Mouse (Mus musculus): Measurements from ENCODE around the gene Cadm1.

Gene Cadm1

DNA sequence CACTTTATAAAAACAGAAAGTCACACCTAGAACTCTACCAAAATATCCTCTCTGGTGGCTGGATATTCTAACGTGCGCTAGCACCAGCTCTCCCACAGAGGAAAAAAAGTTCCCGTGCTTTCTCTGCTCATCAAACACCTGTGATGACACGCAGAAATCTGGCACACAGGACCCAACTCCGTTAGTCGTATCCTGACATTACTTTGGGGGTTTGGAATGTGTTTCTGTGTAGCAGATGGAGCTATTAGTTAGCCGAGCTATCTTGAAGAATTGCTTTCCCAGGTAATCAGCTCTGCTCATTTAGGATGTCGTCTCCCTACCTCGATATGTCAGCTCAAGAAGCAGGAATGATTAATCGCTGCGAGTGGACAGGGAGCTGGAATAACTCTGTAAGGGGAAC is 80.3 kb downstream of the Cadm1 start:
- DNase-seq = no peak

DNA sequence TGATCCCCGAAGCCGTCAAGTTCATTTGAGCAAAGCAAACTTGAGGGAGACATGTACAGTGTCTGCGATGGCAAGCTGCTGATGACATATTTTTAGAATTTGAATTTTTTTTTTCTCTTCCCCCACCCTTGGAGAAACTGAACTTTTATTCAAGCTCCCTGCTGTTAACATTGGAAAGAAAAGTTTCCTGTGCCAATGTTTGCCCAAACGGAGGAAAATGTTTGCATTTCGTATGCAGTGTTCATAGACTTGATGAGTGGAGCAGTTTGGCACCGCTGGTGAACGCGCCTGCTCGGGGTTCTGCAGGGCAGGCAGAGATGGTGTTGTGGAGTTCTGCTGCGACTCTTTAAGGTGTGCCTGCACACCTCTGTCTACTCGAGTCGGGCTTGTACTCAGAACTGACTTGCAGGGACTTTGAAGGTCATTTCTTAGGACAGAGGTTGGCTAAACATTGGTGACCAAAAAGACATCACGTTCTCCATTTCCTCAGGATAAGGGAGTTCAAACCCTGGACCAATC is 83.0 kb downstream of the Cadm1 start:
- no peak for DNase-seq

DNA sequence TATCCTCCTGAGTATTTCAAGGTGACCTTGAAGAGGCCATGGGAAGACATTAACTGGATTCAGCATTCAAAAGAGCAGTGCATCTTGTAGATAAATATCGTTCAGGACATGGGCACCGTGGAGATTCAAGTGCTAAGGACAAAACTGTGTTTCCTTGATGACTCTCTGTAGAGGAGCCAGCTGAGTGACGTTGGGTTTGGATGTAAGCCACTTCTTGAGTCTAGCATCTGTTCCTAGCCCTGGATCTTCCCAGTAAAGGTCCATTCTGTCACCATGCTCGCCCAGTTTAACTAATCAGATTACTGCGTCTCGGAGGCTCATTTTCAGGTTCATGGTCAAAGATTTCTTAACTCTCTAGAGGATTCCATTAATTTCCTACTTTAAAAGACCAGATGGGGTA is 85.1 kb downstream of the Cadm1 start:
- no peak for DNase-seq

DNA sequence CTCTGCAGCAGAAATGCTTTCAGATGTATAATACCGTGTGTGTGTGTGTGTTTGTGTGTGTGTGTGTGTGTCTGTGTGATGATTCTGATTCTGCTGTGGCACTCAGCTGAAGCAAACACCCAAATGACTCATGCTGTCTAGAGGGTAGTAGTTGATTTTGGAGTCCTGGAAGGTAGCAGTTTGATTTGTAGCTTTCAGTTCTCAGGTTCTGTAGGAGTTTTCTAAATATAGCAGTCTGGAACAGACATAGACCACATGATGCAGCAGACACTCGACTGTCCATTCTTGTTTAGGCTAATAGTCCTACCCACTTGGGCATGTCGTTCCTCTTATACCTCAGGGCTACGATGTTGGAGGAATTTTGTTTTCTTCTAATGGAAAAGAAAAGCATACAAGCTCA is 86.4 kb downstream of the Cadm1 start:
- no peak for DNase-seq

DNA sequence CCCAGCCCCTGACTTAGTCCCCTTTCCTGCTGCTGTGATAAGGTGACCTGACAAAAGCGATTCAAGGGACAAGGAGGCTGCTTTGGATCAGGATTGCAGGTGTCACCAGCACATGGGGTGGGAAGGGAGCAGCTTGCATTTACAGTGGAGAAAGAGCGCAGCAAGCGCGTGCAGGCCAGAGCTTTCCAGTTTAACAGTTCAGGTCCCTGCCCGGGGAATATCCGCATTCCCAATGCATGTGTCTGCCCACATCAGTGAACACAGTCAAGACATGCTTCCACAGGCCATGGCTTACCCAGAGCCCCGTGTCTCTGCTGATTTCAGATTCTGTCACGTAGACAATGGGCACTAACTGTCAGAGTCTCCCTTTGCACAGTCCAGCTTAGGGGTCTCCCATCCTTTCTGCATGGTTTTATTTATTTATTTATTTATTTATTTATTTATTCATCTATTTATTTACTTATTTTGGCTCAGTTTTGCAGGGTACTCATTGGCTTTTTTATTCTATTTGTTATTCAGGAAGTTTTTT is 89.6 kb downstream of the Cadm1 start:
- no peak for DNase-seq

DNA sequence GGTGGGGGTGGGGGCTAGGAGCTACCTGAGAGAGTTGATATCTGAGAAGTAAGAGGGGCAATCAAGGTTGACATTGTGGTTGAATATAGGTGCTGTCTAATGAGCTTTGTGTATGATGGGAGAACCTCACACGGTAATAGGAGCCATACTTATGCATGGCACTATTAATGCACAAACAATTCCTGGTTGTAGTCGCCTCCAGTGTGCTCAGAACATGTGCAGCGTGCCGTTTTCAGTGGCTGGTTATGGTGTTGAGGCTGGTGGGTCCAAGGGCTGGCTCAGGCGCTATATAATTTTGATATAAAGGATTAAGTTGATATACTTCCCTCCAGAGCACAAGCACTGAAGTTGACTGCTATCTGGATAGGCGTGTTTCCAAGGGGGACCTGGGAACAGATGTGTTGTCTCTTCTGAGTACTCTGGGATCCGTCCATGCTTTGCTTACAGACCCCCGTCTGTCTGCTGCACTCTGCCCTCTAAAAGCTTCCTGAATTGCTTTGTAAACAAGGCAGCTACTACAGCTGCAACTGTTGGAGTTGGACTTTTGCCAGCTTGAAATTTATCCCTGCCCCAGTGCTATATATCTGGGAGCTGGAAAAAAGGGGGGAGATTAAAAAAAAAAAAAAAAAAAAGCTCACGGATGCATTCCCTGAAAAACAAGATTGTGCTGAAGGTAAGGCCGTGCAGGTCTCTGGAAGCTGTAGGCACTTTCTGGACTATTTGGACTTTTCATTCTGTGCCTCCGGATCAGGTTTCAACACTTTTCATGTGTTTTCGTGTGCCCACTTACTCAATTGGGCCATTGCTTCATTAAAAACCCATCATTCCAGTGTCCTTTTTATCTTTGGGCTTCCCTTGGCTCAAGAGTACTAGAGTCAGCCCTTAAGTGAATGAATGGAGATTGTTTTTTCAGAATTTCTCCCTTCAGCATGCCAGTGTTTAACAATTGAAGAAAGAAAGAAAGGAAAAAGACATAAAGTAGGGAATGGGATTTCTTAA is 93.8 kb downstream of the Cadm1 start:
- DNase-seq = no peak

DNA sequence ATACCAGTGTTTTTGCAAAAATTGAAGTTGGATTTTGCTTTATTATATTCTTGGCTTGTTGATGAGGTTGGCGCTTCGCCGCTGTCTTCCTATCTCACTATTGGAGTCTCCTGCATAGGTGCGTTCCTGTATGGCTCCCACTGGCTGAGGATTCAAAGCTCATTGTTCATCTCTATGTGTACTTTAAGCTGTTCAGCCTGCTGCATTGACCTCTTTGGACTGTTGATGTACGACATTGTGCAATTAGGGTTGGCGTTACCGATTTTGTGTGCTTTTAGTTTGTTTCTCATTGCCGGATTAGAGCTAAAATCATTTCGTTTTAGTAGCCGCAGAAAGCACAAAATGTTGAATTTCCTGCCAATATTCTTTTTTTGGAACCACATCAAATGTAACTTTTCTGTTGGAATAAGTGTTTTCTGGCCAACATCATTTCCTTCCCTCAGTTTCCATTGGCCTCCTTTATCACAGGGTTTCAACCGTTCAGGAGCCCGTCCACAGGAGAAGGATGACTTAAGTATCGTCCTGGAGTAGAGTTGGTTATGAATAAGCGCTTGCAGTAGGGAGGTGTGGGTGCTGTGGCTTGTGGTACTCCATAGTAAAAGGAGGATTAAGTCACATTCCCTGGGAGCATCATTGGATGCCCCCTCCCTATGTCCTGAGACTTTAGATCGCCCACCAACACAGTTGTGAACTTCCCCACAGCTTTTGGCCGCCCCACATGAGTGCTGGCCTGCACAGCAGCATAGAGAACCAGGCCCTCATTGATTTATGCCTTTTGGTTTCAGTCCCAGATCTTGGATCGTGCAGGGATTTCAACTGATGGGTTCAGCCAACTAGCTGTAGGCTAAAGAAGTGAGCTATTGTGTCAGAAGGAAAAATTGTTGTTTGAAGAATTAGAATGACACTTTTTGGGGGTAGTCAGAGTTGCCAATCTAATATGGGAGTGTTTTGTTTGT is 94.9 kb downstream of the Cadm1 start:
- DNase-seq = no peak

DNA sequence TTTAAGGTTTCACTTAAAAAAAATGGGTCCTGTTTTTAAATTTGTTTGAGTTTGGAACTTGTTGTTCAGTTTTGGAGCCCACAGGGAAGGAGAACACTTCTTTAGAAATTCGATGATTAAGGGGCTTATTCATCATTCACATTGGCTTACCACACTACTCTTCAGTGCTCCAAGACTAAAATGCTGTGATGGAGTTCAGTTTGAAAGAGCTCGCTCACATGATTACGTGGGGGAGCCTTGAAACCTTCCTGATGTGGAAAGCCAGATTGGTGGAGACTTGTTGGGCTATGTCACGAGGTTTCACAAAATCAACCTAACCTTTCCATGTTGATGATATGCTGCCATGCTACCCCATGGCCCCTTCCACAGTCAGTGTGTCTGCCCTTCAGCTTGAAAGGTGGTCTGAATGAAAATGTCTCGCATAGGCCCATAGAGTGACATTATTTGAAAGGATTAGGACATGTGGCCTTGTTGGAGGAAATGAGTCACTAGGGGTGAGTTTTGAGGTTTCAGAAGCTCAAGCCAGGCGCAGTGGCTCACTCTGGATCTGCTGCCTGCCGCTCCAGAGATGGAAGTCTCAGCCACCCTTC is 95.7 kb downstream of the Cadm1 start:
- DNase-seq = no peak

DNA sequence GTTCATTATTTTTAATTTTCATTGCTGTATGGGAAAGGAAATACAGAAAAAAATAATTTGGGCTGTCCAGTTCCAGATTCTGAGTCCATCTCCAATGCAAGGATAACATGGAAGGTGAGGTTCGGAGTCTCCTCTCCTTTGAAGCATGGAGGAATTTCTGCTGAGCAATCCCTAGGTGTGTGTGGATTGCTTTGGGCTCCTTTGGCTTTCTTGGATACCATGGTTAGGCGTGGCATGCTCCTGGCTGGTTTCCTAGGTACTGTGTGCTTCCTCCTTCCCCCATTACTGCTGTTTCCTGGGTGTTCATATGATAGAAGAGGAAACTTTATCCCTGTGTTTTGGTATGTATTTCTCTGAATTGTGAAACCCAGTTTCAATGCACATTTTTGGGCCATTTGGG is 98.0 kb downstream of the Cadm1 start:
- DNase-seq = no peak

DNA sequence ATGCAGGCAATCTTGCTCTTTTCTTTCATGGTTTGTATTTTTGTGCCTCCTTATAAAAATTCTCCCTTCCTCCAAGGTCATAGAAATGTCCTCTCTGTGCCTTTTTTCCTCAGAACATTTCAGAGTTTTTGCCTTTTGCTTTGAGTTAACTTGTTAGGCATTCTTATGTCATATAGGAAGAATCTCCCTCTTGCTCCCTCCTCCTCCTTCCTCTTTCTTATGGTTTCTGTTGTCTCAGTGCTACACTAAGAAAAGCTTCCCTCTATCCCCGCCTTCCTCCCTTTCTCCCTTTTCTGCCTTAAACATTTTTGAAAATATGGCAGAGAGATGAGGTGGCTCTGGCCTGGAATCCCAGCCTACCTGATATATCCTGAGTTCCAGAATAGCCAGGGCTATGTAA is 98.6 kb downstream of the Cadm1 start:
- no peak for DNase-seq

DNA sequence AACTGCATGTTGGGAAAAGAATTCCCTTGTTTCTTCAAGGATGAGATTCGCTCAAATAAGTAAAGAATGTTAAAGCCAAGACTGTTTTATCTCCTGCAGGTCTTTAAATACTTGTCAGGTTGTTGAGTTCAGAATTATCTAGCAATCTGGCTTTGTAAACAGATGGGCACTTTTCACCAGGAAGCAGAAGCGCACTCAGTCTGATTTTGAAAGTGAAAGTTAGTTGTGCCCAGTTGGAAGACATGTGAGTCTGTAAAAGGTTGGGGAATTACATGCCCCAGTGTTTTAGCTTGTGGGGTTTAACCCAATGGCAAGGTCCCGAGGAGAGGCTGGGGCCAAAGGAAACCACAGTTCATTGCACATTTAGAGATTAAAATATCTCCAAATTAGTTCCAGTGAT is 104.7 kb downstream of the Cadm1 start:
- no peak for DNase-seq

DNA sequence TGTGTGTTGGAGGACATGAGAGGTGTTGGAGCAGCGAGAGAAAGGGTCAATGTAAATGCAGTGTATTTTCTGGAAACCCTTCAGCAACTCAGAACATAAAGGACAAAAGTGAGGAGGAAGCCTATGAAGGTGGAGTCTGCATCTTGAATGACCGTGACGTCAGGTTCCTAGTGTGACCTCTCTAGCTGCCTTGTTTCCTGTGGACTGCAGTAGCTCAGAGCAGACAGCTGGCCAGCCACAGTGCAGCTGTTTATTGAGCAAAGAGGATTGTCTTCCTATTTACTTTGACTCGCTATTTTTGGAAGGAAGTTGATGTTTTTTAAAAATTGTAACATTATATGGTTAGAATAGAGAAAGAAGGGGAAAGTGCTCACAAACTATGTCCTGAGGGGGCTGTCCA is 112.7 kb downstream of the Cadm1 start:
- no peak for DNase-seq

DNA sequence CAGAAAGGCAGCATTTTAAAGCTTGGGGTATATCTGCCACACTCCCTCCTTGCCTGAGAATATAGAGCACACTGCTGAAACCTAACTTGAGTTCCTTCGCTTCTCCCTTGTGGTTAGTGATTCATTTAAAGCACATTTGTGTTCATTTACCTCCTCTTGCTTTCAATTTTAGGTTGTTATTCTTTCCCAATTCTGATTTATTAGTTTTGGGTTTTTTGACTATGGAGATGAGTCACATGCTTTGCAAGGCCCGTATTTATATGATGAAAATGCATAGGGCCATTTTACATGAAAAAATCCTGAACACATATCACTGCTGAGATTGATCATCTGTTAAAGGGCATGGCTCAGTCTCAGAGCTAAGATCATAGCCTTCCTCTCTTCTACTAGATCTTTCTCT is 115.1 kb downstream of the Cadm1 start:
- no peak for DNase-seq

DNA sequence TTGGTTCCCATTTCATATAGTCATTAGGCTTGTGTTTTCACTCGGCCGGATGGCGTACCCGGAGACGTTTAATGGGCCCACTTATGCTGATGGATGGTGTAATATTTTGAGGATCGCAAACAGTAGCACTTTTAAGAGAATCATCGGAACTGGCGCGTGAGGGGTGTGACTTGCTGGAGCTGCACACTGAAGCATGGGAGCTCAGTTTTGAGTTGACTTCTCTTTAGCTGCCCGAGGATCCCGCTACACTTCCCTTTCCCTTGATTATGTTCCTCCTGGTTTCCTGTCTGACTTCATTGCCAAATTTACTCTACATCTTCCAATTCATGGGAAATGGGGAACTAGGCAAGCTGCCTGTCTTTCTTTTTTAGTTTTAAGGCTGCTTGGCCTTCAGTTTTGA is 121.5 kb downstream of the Cadm1 start:
- DNase-seq = no peak

DNA sequence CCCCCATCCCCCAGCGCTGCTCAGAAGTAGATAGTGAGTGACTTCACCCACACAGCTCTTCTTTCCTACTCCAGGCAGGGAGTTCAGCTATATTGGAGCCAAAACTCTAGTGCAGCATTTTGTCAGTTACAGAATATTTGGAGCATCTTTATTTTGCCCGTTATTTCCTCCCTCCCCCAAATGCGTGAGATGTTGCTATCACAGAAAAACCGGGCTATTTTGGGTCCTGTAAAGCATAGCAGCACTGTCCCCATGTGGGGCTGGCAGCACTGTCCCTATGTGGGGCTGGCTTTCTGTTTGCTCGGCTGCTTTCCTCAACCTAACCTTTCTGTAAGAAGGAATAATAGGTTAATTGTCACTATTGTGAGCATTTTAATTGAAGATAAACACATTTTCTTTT is 122.2 kb downstream of the Cadm1 start:
- DNase-seq = no peak

DNA sequence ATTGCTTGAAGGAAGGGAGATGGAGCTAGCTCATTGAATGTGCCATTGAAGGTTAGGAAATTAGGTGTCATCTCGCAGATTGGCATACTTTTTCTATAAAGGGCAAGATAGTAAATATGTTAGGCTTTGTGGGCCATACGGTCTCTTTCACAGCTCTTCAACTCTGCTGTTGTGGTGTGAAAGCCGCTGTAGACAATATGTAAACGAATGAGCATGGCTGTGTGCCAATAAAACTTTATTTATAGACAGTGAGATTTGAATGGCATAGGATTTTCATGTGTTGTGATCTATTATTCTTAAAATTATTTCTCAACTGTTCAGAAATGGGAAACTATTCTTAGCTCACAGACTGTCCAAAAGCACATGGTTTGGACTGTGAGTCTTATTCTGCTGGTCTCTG is 123.0 kb downstream of the Cadm1 start:
- DNase-seq = no peak

DNA sequence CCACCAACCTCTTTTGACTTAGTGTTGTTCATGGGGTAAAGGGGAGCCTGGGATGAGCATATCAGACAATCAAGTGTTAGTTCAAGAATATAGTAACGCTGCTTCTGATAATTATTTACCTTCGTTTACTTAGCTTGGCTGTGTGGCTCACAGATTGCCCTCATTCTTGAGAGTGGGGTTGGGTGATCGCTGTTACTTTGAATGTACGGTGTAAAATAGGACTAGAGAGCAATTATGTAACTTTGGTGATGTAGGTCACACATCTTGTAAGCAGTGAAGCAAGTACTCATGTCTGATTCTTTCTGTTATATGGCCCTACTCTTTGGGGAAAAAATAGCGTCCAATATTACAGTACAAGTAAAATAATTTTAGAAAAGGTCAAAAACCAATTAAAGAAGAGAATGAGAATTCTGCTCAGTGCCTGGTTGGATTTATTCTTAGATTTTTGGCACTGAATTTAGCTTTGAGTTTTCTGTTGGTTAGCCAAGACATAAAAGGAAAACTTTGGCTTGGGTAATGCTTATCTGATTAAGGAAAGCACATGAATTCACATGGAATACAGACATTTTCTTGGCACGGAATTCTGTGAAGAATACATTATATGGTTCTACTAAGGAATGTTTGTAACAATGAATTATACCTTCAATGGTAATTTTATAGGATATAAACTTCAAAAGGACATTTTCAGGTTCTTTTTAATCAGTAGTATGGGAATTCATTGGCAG is 129.6 kb downstream of the Cadm1 start:
- DNase-seq = no peak

DNA sequence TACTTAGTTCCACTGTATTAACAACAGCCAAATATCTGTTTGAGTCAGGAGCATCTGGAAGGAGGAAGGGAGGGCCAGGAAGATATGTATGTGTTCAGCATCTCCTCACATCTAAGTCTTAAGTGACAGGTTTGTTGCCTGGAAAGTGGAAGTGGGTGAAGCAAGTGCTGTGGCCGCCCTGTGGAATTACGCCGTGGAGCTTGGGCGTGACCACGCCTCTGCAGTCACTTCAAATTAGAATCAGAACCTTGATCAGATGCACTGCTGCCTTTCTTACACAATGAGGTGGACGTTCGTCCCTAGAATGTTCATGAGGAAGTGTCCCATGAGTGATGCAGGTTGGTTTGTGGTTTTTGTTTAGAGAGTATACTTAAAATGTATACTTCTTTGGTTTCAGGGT is 131.6 kb downstream of the Cadm1 start:
- DNase-seq = no peak

DNA sequence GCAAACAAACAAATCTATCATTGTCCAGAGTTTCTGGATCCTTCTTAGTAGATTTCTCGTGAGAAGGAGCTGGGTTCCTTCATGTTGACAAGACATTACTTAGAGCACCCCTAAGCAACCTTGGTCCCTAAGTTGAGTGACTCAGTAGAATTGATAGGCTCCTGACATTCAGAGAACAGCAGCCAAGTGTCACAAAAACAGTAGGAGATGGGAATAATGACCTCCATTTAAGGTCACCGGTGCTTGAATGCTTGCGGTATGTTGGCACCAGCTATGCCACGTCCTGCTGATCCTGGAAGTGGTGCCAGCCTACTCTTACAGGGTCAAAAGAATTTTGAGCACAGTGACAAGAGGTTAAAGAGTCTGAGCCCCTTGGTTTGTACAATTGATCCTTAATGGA is 139.2 kb downstream of the Cadm1 start:
- no peak for DNase-seq

DNA sequence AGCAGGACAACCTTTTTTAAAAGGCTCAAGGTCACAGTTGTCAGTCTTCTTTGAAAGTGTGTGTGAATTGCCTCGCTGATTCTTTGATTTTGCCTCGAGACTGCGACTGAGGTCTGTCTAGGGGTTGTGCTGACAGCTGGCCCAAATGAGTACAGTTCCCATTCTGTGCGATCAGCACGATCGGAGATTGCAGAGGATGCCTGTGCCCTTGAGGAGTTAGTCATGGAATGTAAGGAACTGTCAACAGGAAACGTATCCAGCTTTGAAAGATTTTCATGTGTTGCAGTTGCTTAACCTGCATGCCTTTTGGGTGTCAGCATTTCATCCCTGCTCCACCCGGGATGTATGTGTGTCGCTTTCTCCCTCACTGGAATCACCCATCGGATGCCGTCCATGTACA is 141.6 kb downstream of the Cadm1 start:
- no peak for DNase-seq

DNA sequence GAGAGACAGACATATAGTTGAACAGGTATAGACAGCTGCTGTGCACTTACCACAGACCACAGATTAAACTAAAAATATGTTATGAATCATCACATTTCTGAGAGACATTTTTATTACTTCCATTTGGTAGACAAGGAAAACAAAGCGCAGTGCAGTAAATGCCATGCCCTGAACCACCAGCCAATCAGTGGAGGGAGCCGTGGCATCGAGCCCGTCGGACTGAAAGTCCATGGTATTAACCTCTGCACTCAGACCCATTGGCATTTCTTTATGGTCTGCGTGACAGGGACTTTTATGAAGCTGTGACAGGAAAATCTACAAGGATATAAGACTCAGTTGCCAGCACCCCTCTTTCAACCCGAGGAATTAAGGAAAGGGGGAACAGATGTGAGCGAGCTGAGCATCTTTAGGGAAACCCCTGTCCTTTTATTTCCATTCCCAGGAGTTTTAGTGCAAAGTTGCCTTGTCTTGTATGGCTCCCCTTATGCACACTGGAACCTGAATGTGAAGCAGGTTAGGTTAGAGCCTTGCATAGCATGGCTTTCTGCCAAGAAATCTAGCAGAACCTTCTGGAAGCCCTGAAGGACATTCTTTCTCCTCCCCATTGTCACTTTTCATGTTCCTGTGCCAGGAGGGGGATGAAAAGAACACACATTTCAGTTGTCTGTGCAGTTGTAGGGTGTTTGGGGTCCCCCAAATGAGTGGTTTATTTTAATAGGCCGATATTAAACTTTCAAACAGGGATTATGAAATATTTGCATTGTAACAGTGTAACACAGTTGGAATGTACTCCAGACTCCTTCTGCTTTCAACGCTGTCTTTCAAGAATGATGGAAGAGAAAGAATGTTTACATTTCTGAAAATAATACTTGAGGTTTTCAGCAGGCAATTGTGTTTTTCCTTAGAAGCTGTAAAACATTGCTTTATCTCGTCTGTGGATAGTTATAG is 145.1 kb downstream of the Cadm1 start:
- DNase-seq = no peak
